Mouse (Mus musculus) adrenal gland, postnatal 10 days (tissue): Measurements from ENCODE around the gene Amotl2. TPM values are rescaled to one million over a fixed set of nuclear protein-coding genes. Genes with fewer than 3 reads are reported as not detected.
A peak's percentile ranks its signal among the peaks of the same experiment; 100 is the strongest.

Source experiments
- DNase-seq: peaks from one replicate; pipeline ENCODE4 v3.0.0; 2021; ENCODE audit warnings: mixed read lengths
- long read RNA-seq, 2 experiments: library from polyadenylated mRNA; stranded (forward); transcript quantifications; one replicate each; pipeline ENCODE4 v2.0.0; 2021
- total RNA-seq, 2 experiments: library from RNA; stranded (reverse); gene quantifications; 2 replicates each; pipeline ENCODE4 v1.2.3; 2021

Gene Amotl2
- total RNA-seq: 100 to 1,000 TPM; 101 to 154 TPM
- long read RNA-seq, experiment 1, full-length matches to known transcripts: 91 of 143 reads
- long read RNA-seq, experiment 1, partial matches to known transcripts: 31 of 143 reads
- long read RNA-seq, experiment 1, other reads (novel, unspliced or antisense): 21 of 143 reads
- long read RNA-seq, experiment 2, full-length matches to known transcripts: 70 of 95 reads
- long read RNA-seq, experiment 2, partial matches to known transcripts: 12 of 95 reads
- long read RNA-seq, experiment 2, other reads (novel, unspliced or antisense): 13 of 95 reads

DNA sequence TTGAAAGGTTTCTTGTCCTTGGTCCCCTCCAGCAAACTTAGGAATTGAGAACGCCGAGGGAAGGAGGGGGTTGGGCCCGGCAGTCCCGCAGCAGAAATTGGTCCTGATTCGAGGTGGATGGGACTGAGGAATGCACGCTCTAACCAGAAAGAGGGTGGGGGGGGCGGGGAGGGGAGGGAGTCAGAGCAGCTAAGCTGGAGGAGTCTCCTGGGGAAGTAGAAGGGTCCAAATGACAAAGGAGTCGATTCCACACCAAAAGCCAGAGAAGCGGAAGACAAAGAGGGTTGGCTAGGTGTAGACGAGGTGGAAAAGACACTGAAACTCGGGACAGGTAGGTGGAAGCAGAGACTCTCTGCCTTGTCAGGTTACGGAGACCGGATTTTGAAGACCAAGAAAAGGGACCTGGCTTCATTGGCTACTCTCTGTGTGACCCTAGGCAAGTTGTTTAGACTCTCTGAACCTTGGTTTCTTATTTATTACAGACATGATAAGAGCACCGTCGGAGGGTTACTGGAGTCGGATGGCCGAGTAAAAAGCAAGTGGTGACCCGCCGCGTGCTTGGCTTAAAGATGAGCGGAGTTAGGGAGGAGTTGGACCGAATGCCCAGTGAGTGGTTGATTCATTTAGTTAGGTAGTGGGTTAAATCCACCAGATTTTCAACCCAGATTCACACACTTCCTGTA is at the start of gene Amotl2:
Amotl2 (plus strand) TSS at position 192 of the 683 bp plus-strand sequence.
- DNase-seq: no peak

GRCm38 (mm10) chr9:102668115-102668514 is 48.4 kb upstream of the Amotl2 start:
- no peak for DNase-seq

DNA sequence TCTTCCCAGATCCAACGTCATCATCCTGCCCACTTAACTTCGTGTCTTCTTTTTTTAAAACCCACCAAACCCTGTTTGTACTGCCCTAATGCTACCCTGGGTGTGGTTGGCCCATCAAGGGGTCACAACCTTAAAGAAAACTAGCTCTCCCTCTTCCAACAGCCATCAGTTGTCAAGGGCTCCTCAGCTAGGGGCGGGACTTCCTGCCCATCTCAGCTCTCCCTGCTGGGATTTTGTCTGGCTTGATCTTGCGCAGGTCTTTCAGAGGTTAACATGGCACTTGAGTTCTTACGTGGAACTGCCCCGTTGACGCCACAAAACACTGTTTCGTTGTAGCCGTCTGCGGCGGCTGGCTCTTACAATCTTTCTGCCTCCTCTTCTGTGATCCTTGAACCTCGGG is 47.6 kb upstream of the Amotl2 start:
- DNase-seq: no peak

DNA sequence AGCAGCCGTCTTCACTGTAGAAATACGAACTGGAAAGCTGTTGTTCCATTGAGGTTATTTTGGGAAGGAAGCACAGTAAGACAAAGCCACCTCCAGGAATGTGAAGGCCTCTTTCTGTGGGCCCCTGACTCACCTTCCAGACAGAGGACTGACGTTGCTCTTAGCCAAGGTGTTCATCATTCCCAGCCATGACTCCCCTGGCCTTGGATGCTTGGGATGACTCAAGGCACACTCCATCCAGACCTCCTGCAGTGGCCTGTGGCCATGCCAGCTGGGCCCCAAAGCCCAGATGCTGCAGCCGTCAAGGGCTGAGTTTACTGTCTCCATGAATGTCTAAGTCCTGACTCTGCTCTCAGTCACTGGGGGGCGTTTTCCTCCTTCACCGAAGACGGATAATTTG is 43.1 kb upstream of the Amotl2 start:
- peak; percentile 19 for DNase-seq

- DNase-seq: no peak
Observed at GRCm38 (mm10) chr9:102675922-102676321, 40.5 kb upstream of the Amotl2 start.

GRCm38 (mm10) chr9:102681470-102681869 is 35.0 kb upstream of the Amotl2 start:
- DNase-seq: no peak

GRCm38 (mm10) chr9:102687943-102688342 is 28.5 kb upstream of the Amotl2 start:
- peak; percentile 33 for DNase-seq

- DNase-seq: no peak
Observed at GRCm38 (mm10) chr9:102689406-102689939, 27.0 kb upstream of the Amotl2 start.

DNA sequence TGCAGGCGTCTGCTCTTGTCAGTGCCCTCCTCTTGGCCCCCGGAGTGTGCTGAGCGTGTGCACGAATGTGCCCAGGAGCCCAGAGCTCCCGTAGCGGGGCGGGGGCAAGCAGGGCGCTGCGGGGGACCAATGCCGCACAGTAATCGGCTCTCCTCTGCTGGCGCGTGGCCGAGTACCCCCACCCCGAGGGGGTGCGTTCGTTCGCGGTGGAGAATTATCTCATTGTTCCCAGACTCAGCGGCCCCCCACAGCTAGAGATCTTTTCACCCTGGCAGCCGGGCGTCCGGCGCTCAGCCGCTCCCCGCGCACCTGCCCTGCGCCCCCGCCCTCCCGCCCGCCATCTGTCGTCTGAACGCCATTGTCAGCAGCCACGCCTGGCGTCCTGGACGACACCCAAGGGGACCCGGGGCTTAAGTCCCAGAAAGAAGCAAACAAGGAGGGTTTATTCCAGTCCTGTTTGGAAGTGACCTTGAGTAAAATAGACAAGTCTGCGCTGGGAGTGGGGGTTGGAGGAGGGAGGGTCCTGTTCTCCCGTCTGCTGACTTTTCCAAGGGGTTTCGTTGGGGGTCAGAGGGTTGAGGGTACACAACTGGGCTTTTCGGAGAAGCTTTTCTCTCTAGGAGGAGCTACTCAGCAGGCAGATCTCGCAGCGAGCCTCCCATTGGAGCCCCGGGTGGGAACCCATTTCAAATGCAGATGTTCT is 26.4 kb upstream of the Amotl2 start:
- DNase-seq: peak; percentile 38

GRCm38 (mm10) chr9:102690891-102691290 is 25.6 kb upstream of the Amotl2 start:
- DNase-seq: peak; percentile 22

DNA sequence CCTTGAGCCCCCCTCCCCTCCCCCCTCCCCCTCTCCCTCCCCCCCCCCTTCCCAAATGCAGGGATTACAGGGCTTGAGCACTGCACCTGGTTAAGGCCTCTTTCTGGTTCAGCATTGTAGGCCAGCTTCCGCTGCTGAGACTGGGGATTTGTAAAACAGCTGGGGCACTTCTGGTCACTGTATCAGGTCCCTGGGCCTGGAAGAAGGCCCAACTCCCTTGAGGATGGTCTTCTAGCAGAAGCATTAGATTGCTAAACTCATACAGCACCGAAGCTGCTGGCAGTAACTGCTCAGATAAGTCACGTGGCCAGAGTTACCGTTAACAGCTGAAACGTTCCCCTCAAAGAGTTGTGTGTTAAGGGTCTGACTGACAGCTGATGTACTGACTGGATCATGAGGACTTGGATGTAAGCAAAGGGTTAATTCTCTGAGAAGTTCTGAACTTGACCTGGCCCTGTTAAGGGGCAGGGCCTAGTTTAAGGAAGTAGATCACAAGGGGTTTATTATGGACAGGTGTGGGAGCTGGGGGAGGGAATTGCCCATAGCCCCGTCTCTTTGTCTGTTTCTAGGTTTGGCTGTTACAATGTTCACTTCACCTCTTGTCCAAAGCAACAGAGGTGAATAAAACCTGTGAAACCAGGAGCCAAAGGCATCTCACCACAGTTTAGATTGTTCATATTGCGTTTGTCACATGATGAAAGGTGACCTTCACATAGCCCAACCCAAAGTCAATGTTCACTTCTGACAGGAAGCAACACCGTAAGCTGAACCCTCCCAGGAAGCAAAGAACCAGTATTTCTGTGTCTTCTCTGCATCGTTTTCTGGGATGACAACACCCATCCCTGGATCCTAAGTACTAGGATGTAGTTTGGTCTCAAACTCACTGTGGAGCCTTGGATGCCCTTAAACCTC is 23.7 kb upstream of the Amotl2 start:
- peak; percentile 56 for DNase-seq

GRCm38 (mm10) chr9:102701042-102701441 is 15.4 kb upstream of the Amotl2 start:
- no peak for DNase-seq

DNA sequence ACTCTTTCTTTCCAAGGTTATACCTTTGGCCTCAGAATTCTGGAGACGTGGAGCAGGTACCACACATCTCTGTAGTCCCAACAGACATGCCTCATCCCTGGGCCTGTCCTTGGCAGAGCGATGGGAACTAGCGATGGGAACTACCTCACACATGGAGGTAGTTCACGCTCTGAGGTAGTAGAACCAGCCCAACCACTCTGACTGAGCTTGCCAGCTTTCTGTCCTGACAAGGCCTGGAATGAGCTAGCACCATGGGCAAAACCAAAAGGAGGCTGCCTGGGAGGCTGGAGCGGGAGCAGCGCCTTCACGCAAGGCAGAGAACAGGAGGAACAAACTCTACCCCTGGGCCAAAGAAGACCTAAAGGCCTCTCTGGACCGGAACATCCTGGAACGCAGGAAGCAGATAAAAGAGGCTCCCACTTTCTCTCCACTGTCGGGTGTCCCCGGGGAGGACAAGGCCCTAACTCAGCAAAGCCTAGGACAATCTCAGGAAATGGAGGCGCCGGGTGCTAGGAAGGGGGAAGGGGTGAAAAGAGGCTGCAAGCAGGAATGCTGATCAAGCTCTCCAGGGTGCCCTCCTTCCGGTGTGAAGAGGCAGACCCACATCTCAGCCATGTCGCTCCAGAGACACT is 6.9 kb upstream of the Amotl2 start:
- DNase-seq: peak; percentile 16

DNA sequence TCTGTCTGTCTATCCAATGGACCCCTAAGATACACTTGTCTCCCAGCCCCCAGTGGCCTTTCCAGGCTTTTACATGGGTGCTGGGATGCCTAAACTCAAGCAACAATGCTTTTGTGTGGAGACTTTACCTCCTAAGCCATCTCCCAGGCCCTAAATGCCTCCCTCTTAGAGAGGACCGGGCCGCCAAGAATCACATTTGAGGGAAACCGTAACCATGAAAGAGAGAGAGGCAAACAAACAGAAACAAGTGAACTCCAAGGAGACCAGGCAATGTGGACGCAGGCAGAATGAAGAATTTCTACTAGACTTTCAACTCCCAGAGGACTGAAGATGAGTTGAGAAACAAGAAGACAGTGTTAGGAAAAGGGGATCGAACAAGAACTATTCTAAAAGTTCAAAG is 6.0 kb upstream of the Amotl2 start:
- no peak for DNase-seq

GRCm38 (mm10) chr9:102713797-102714196 is 2.7 kb upstream of the Amotl2 start:
- DNase-seq: peak; percentile 54

- DNase-seq: no peak
Observed at GRCm38 (mm10) chr9:102714893-102715505, 1.5 kb upstream of the Amotl2 start.

DNA sequence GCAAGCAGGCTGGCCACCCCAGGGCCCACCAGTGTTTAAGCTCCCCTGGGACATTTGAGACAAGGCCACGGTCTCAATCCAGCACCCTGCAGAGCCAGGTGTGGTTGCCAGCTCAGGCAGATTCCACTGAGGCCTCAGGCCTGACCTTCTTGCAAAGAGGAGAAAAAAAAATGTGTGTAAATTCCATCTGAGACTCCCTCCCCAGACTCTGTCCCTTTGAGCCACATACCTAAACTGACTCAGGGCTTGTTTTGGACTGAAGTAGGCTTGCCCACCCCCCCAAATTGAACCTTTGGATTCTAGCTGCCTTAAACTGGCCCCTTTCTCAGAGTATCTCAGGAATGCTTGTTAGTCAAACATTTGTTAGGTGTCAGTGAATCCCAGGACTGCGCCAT is 969 bp upstream of the Amotl2 start:
- DNase-seq: no peak

GRCm38 (mm10) chr9:102717164-102717885 is 853 bp downstream of the Amotl2 start:
- DNase-seq: peak; percentile 96

DNA sequence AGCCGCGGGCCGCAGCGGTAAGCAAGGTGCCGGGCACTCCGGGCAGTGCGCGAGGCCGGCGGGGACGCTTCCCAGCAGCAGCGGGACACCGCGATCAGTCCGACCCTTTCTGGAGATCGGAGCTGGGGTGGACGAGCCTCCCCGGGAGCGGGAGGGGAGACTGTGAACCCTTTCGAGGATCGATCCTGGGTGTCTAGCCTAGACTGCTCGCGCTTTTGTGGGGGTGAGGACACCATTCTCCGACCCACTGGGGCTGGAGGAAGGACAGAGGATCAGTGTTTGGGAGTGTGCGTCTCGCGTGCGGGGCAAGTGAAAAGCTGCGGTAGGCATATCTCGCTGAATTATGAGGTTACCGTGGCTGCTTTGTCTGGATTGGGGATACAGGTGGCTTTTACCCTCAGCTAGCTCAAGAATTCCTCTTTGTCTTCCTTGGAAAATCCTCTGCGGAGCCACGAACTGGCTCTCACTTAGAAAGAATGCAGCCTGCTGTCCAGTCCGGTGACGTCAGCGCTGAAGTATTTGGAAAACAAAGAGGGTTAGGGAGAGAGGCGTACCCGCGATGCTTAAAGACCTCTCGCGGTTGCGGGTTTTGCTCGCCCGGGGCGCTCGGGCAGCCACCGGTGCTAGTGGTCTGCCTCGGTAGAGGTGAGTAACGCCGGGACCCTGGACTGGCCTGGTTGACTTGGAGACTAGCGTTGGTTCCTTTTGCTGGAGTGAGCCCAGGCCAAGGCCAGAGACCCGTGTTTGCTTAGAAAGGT is 1.6 kb downstream of the Amotl2 start:
- peak; percentile 85 for DNase-seq
